Mouse (Mus musculus): ENCODE results near the gene Eefsec.

GRCm38 (mm10) chr6:88480421-88480820, 34.1 kb upstream of the Eefsec start:
- TF ChIP-seq CTCF (IDR thresholded peaks at IDR 0.05; ENCODE audit: low read depth, low read length) (no peak), POLR2A (IDR thresholded peaks at IDR 0.05; ENCODE audit: borderline replicate concordance, low read depth, low read length) (no peak)

Data from bone marrow macrophage, adult 2 months (primary cell).